Mouse (Mus musculus) testis, adult 2 months (tissue): ENCODE measurements around the gene Isyna1. TPM values are rescaled to one million over a fixed set of nuclear protein-coding genes. Genes with fewer than 3 reads are reported as not detected.
A peak's percentile ranks its signal among the peaks of the same experiment; 100 is the strongest.

Experiments
- H3K27ac ChIP-seq: fragments of 200-500 bp; 2 replicates; pipeline ENCODE4 v1.5.1; 2012; ENCODE audit warnings: low read depth, low read length; ENCODE audit not compliant: control insufficient read depth, insufficient read depth
- H3K27me3 ChIP-seq: fragments of 200-500 bp; 2 replicates; pipeline ENCODE4 v1.6.1; 2012; ENCODE audit warnings: mild to moderate bottlenecking, low read length, moderate library complexity; ENCODE audit not compliant: control insufficient read depth, insufficient read depth
- H3K36me3 ChIP-seq: fragments of 200-500 bp; 2 replicates; pipeline ENCODE4 v1.6.1; 2012; ENCODE audit warnings: mild to moderate bottlenecking, low read length; ENCODE audit not compliant: control insufficient read depth, insufficient read depth
- H3K4me1 ChIP-seq: fragments of 200-500 bp; 2 replicates; pipeline ENCODE4 v1.6.1; 2012; ENCODE audit warnings: low read length; ENCODE audit not compliant: control insufficient read depth, insufficient read depth
- H3K4me3 ChIP-seq: fragments of 200-500 bp; 2 replicates; pipeline ENCODE4 v1.5.1; 2012; ENCODE audit warnings: low read depth, mild to moderate bottlenecking, low read length, moderate library complexity, mixed read lengths; ENCODE audit not compliant: control insufficient read depth
- CTCF ChIP-seq: fragments of 200-500 bp; IDR thresholded peaks from 2 replicates; pipeline ENCODE4 v1.5.1; 2012; ENCODE audit warnings: low read depth, mild to moderate bottlenecking, inconsistent platforms, low read length, moderate library complexity; ENCODE audit not compliant: control insufficient read depth, insufficient read depth, insufficient replicate concordance
- POLR2A ChIP-seq: fragments of 200-500 bp; IDR thresholded peaks from 2 replicates; pipeline ENCODE4 v1.6.1; 2012; ENCODE audit warnings: low read depth, mild to moderate bottlenecking, inconsistent platforms, low read length, moderate library complexity; ENCODE audit not compliant: control insufficient read depth
- polyA plus RNA-seq: library from polyadenylated mRNA; depleted of rRNA; stranded (reverse); fragments of >200 nt; gene quantifications from 2 replicates; pipeline ENCODE4 v1.2.3, GENCODE M21; 2012

Gene Isyna1
- polyA plus RNA-seq, 1 experiment: 561 TPM

- H3K36me3 ChIP-seq: no peaks in the 10 kb centered on the region
- TF ChIP-seq CTCF (no peak), POLR2A (peak; percentile 5)
- peaks cover 61% of the 10 kb centered on the region for H3K4me1 ChIP-seq
These were observed 720 bp downstream of the Isyna1 start for GRCm38 (mm10) chr8:70594621-70595564.

GRCm38 (mm10) chr8:70595811-70596210 lies 1.6 kb downstream of the Isyna1 start:
- no peaks in the 10 kb centered on the region for H3K27me3 ChIP-seq
- peaks cover 70% of the 10 kb centered on the region for H3K4me1 ChIP-seq
- TF ChIP-seq POLR2A: no peak
- TF ChIP-seq CTCF: no peak
- H3K27ac ChIP-seq: no peak overlapping the region; the same call in 1 of the 2 replicates
- no peaks in the 10 kb centered on the region for H3K36me3 ChIP-seq
- peak overlapping the region; percentile 94 for H3K4me3 ChIP-seq

More at GRCm38 (mm10) chr8:70594621-70595564, 720 bp downstream of the Isyna1 start:
- no peaks in the 10 kb centered on the region for H3K27me3 ChIP-seq
- peak overlapping the region; percentile 96 for H3K27ac ChIP-seq
- peak overlapping the region; percentile 94 for H3K4me3 ChIP-seq

GRCm38 (mm10) chr8:70596216-70596615 lies 2.0 kb downstream of the Isyna1 start:
- no peak overlapping the region for H3K4me3 ChIP-seq
- peaks cover 73% of the 10 kb centered on the region for H3K4me1 ChIP-seq
- TF ChIP-seq POLR2A (no peak; the same call in 1 of the 2 replicates), CTCF (no peak; the same call in 1 of the 2 replicates)
- H3K27me3 ChIP-seq: no peaks in the 10 kb centered on the region
- no peaks in the 10 kb centered on the region for H3K36me3 ChIP-seq
- H3K27ac ChIP-seq: no peak overlapping the region

GRCm38 (mm10) chr8:70596775-70597416 lies 2.7 kb downstream of the Isyna1 start:
- Histone ChIP-seq H3K4me3 (no peak overlapping the region; the same call in 1 of the 2 replicates), H3K36me3 (no peaks in the 10 kb centered on the region), H3K4me1 (peaks cover 80% of the 10 kb centered on the region), H3K27me3 (no peaks in the 10 kb centered on the region), H3K27ac (no peak overlapping the region)
- no peak for TF ChIP-seq CTCF
- no peak for TF ChIP-seq POLR2A

GRCm38 (mm10) chr8:70597417-70598272 lies 3.5 kb downstream of the Isyna1 start:
- Histone ChIP-seq H3K27me3 (no peaks in the 10 kb centered on the region), H3K4me1 (peaks cover 82% of the 10 kb centered on the region), H3K4me3 (peak overlapping the region; percentile 50), H3K27ac (peak overlapping the region; percentile 26; the same call in 1 of the 2 replicates), H3K36me3 (no peaks in the 10 kb centered on the region)
- no peak for TF ChIP-seq POLR2A
- no peak for TF ChIP-seq CTCF

- Histone ChIP-seq H3K4me1 (peaks cover 76% of the 10 kb centered on the region), H3K27me3 (no peaks in the 10 kb centered on the region), H3K4me3 (peak overlapping the region; percentile 50), H3K36me3 (no peaks in the 10 kb centered on the region), H3K27ac (peak overlapping the region; percentile 26; the same call in 1 of the 2 replicates)
- TF ChIP-seq CTCF (peak; percentile 55; the same call in 1 of the 2 replicates), POLR2A (no peak)
These were observed 4.1 kb downstream of the Isyna1 start for GRCm38 (mm10) chr8:70598283-70598682.

GRCm38 (mm10) chr8:70598722-70599121 lies 4.5 kb downstream of the Isyna1 start:
- H3K4me1 ChIP-seq: peaks cover 72% of the 10 kb centered on the region
- TF ChIP-seq POLR2A: no peak
- TF ChIP-seq CTCF: no peak
- H3K27ac ChIP-seq: no peak overlapping the region
- no peaks in the 10 kb centered on the region for H3K27me3 ChIP-seq
- H3K36me3 ChIP-seq: no peaks in the 10 kb centered on the region
- H3K4me3 ChIP-seq: peak overlapping the region; percentile 50
